In genomic region chr1:181335388-181335787, GRCm38 (mm10) we compare ENCODE assay signal across 18 mouse cellular contexts. TPM values are rescaled to one million over a fixed set of nuclear protein-coding genes. Genes with fewer than 3 reads are reported as not detected.
A peak's percentile ranks its signal among the peaks of the same experiment; 100 is the strongest.
DNase-seq lines count a peak whose midpoint lies in the region; ATAC-seq and TF ChIP-seq lines count a peak whose summit lies in the region.
"Had no signal": no experiment of that assay in that cellular context is flagged by ENCODE, and none has a peak within 500 bp of the region (broad histone marks: within the 10 kb centered on the region; RNA-seq: fewer than 3 reads in every experiment).

No protein-coding gene starts in this region.

- ATAC-seq in heart, embryonic 12.5 days (ENCODE audit: insufficient number of reproducible peaks, low FRiP score): no peak
- peak; percentile 20 for ATAC-seq in liver, embryonic 12.5 days
- ATAC-seq: intestine, postnatal 0 days had no signal

- H3K9ac ChIP-seq in heart, embryonic 12.5 days: no peak overlapping the region
- H3K9ac ChIP-seq in liver, embryonic 12.5 days: peak overlapping the region; percentile 64
- H3K9ac ChIP-seq: embryonic facial prominence, embryonic 13.5 days; limb, embryonic 12.5 days; stomach, embryonic 15.5 days had no signal

- 91% methylated on average over 4 of the region's 4 CpGs for WGBS in heart, embryonic 10.5 days
- 79% methylated on average over 4 of the region's 4 CpGs for WGBS in heart, embryonic 12.5 days
- 70% methylated on average over 4 of the region's 4 CpGs for WGBS in bone marrow, adult 2 months
- WGBS in liver, embryonic 12.5 days (ENCODE audit: insufficient replicate concordance): 62% methylated on average over 4 of the region's 4 CpGs

- H3K36me3 ChIP-seq in heart, embryonic 10.5 days: no peaks in the 10 kb centered on the region
- H3K36me3 ChIP-seq in heart, embryonic 12.5 days: no peaks in the 10 kb centered on the region
- peaks cover 9% of the 10 kb centered on the region; the same call in 1 of the 2 replicates for H3K36me3 ChIP-seq in liver, embryonic 12.5 days
- H3K36me3 ChIP-seq: embryonic facial prominence, embryonic 13.5 days; limb, embryonic 12.5 days; stomach, embryonic 15.5 days had no signal

- H3K4me3 ChIP-seq in heart, embryonic 10.5 days: no peak overlapping the region
- H3K4me3 ChIP-seq in heart, embryonic 12.5 days: no peak overlapping the region
- H3K4me3 ChIP-seq in bone marrow, adult 2 months (replicated peaks; ENCODE audit: control insufficient read depth, low read depth, low read length): peak overlapping the region; percentile 2
- peak overlapping the region; percentile 42 for H3K4me3 ChIP-seq in liver, embryonic 12.5 days
- H3K4me3 ChIP-seq: embryonic facial prominence, embryonic 13.5 days; limb, embryonic 12.5 days; stomach, embryonic 15.5 days had no signal

- H3K27ac ChIP-seq in heart, embryonic 10.5 days: peak overlapping the region; percentile 23; the same call in 1 of the 2 replicates
- H3K27ac ChIP-seq in heart, embryonic 12.5 days (ENCODE audit: poor library complexity, severe bottlenecking): no peak overlapping the region
- H3K27ac ChIP-seq in bone marrow, adult 2 months (ENCODE audit: control insufficient read depth, insufficient read depth, low read depth, low read length, poor library complexity): peak overlapping the region; percentile 67
- peak overlapping the region; percentile 97 for H3K27ac ChIP-seq in liver, embryonic 12.5 days
- H3K27ac ChIP-seq: embryonic facial prominence, embryonic 13.5 days; limb, embryonic 12.5 days; stomach, embryonic 15.5 days had no signal

- 0 out of 2 replicates have a peak, but pooled peaks cover 4% of the 10 kb centered on the region for H3K9me3 ChIP-seq in heart, embryonic 10.5 days
- 0 out of 2 replicates have a peak, but pooled peaks cover 3% of the 10 kb centered on the region for H3K9me3 ChIP-seq in heart, embryonic 12.5 days (replicated peaks)
- peaks cover 16% of the 10 kb centered on the region for H3K9me3 ChIP-seq in liver, embryonic 12.5 days (replicated peaks)
- H3K9me3 ChIP-seq: embryonic facial prominence, embryonic 13.5 days; stomach, embryonic 15.5 days had no signal

- H3K4me2 ChIP-seq in heart, embryonic 12.5 days: no peak overlapping the region
- peak overlapping the region; percentile 56 for H3K4me2 ChIP-seq in liver, embryonic 12.5 days
- H3K4me2 ChIP-seq: embryonic facial prominence, embryonic 13.5 days; limb, embryonic 12.5 days; stomach, embryonic 15.5 days had no signal

- H3K27me3 ChIP-seq in heart, embryonic 10.5 days (ENCODE audit: insufficient read depth, poor library complexity, severe bottlenecking): no peaks in the 10 kb centered on the region
- no peaks in the 10 kb centered on the region for H3K27me3 ChIP-seq in heart, embryonic 12.5 days (replicated peaks)
- no peaks in the 10 kb centered on the region; the same call in 1 of the 2 replicates for H3K27me3 ChIP-seq in liver, embryonic 12.5 days (replicated peaks)
- H3K27me3 ChIP-seq: embryonic facial prominence, embryonic 13.5 days; limb, embryonic 12.5 days; stomach, embryonic 15.5 days had no signal

- no peaks in the 10 kb centered on the region for H3K4me1 ChIP-seq in heart, embryonic 10.5 days
- H3K4me1 ChIP-seq in heart, embryonic 12.5 days (replicated peaks): no peaks in the 10 kb centered on the region; the same call in 1 of the 2 replicates
- peaks cover 4% of the 10 kb centered on the region for H3K4me1 ChIP-seq in bone marrow, adult 2 months (ENCODE audit: control insufficient read depth, insufficient read depth, low read length)
- peaks cover 68% of the 10 kb centered on the region for H3K4me1 ChIP-seq in liver, embryonic 12.5 days
- H3K4me1 ChIP-seq: embryonic facial prominence, embryonic 13.5 days; stomach, embryonic 15.5 days had no signal

- no peak for DNase-seq in heart, embryonic 10.5 days (ENCODE audit: low spot score)
- DNase-seq in thymus, adult 18-20 months: peak; percentile 76 to 87
- no peak for DNase-seq in c-Kit-positive CD71-positive TER-119-positive erythroid progenitor cells, embryonic 14.5 days (ENCODE audit: low spot score)
- no peak for DNase-seq in gastrocnemius, adult 8-10 months (ENCODE audit: low spot score in 2 of 2)
- DNase-seq in left cerebral cortex, adult 11 months (ENCODE audit: low spot score): no peak
- DNase-seq: adrenal gland, postnatal 10 days; B cell, adult 2 months; cerebellum, adult 2 months; lung, postnatal 4 days; right cerebral cortex, adult 18-20 months had no signal

- TF ChIP-seq POLR2A in bone marrow, adult 2 months (IDR thresholded peaks at IDR 0.05; ENCODE audit: borderline replicate concordance, control insufficient read depth, low read depth, low read length): no peak

- TF ChIP-seq CTCF in bone marrow, adult 2 months (IDR thresholded peaks at IDR 0.05; ENCODE audit: control insufficient read depth, insufficient read depth, low read length): no peak

RNA-seq across cellular contexts. Expression of gene Cnih3, which starts 17.0 kb away (rescaled TPM):
- polyA plus RNA-seq in heart, embryonic 10.5 days (2016; fragmentation: Nextera tagmentation; extraction: Ambion mirVana): 0.14 and 0.23 TPM in 2 replicates
- 0.27 and 0.36 TPM in 2 replicates for polyA plus RNA-seq in heart, embryonic 12.5 days (2016; fragmentation: Nextera tagmentation; extraction: Ambion mirVana)
- polyA plus RNA-seq in bone marrow, adult 2 months (2011; ENCODE audit: insufficient read depth, insufficient read length, low replicate concordance, missing spikeins): 2.7 TPM in 1 of 2 replicates, not detected in the other
- 0.05 TPM in 2 replicates for polyA plus RNA-seq in liver, embryonic 12.5 days (2016; fragmentation: Nextera tagmentation; extraction: Ambion mirVana)
- not detected for total RNA-seq in gastrocnemius, adult 8-10 months (2022)
- total RNA-seq: adrenal gland, postnatal 10 days; hematopoietic stem cell, adult 5-6 weeks had no signal

Comparison
In these comparisons a context has a peak if more than half of its experiments do, and no peak if none do; other contexts are left out.
1. DNase-seq: peak in thymus, adult 18-20 months (2 of 2); none in heart, embryonic 10.5 days (single experiment), c-Kit-positive CD71-positive TER-119-positive erythroid progenitor cells, embryonic 14.5 days (single experiment), gastrocnemius, adult 8-10 months (0 of 2) and left cerebral cortex, adult 11 months (single experiment).
2. H3K4me3 ChIP-seq: peak in bone marrow, adult 2 months (single experiment) and liver, embryonic 12.5 days (single experiment); none in heart, embryonic 10.5 days (single experiment) and heart, embryonic 12.5 days (single experiment).